Mouse (Mus musculus) E14TG2a.4 (cell line): Measurements from ENCODE around the gene Nprl3.

Experiments used
- H3K27me3 ChIP-seq: 2 replicates; pipeline ENCODE4 v1.6.1; 2014; ENCODE audit warnings: low read length, control low read depth; ENCODE audit not compliant: insufficient read depth
- H3K36me3 ChIP-seq: 2 replicates; pipeline ENCODE4 v1.6.1; 2014; ENCODE audit warnings: low read length, control low read depth; ENCODE audit not compliant: insufficient read depth
- H3K4me1 ChIP-seq: replicated peaks from 2 replicates; pipeline ENCODE4 v1.6.1; 2014; ENCODE audit warnings: low read depth, low read length, control low read depth
- H3K4me3 ChIP-seq: replicated peaks from 2 replicates; pipeline ENCODE4 v1.5.1; 2014; ENCODE audit warnings: mild to moderate bottlenecking, low read length
- H3K9me3 ChIP-seq: 2 replicates; pipeline ENCODE4 v1.6.1; 2014; ENCODE audit warnings: low read length, control low read depth
- CTCF ChIP-seq: conservative IDR thresholded peaks from 2 replicates; pipeline ENCODE4 v1.5.1; 2014; ENCODE audit warnings: low read length
- NANOG ChIP-seq: IDR thresholded peaks from 2 replicates; pipeline ENCODE4 v1.6.1; 2014; ENCODE audit warnings: borderline replicate concordance, low read length, mixed read lengths
- POU5F1 ChIP-seq: IDR thresholded peaks from 2 replicates; pipeline ENCODE4 v1.6.1; 2014; ENCODE audit warnings: low read length, borderline replicate concordance

Gene Nprl3

GRCm38 (mm10) chr11:32221225-32221950, 46.1 kb downstream of the Nprl3 start:
- no peaks in the 10 kb centered on the region; the same call in 1 of the 2 replicates for H3K36me3 ChIP-seq
- H3K9me3 ChIP-seq = no peaks in the 10 kb centered on the region
- peak overlapping the region; percentile 95 for H3K4me3 ChIP-seq
- peaks cover 31% of the 10 kb centered on the region for H3K27me3 ChIP-seq
- TF ChIP-seq NANOG (no peak), CTCF (no peak), POU5F1 (no peak)
- peaks cover 88% of the 10 kb centered on the region for H3K4me1 ChIP-seq

GRCm38 (mm10) chr11:32220607-32221224, 46.8 kb downstream of the Nprl3 start:
- no peaks in the 10 kb centered on the region for H3K9me3 ChIP-seq
- H3K36me3 ChIP-seq = peaks cover 6% of the 10 kb centered on the region
- TF ChIP-seq NANOG (no peak), POU5F1 (no peak), CTCF (no peak)
- H3K27me3 ChIP-seq = peaks cover 31% of the 10 kb centered on the region
- H3K4me1 ChIP-seq = peaks cover 90% of the 10 kb centered on the region
- H3K4me3 ChIP-seq = peak overlapping the region; percentile 95

DNA sequence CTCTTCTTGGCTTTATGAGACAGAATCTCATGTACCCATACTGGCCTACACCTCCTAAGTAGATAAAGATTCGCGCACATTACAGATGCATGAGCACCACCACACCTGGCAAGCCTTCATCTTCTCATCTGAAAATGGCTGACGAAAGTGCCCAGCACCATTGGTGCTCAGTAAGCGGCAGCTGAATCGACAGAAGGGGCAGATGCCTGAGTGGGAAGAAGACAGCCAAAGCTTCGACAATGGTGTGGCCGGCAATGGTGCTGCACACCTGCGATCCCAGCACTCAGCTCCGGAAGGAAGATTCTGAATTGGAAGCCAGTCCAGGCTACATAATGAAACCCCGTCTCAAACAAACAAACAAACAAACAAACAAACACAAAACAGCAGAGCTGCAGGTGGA, 48.2 kb downstream of the Nprl3 start:
- peaks cover 24% of the 10 kb centered on the region for H3K27me3 ChIP-seq
- TF ChIP-seq POU5F1 (no peak), CTCF (no peak), NANOG (no peak)
- H3K4me1 ChIP-seq = peaks cover 90% of the 10 kb centered on the region
- no peaks in the 10 kb centered on the region for H3K9me3 ChIP-seq
- H3K4me3 ChIP-seq = peak overlapping the region; percentile 56; the same call in 1 of the 2 replicates
- peaks cover 20% of the 10 kb centered on the region for H3K36me3 ChIP-seq

- H3K36me3 ChIP-seq = peaks cover 28% of the 10 kb centered on the region
- peaks cover 90% of the 10 kb centered on the region for H3K4me1 ChIP-seq
- H3K4me3 ChIP-seq = peak overlapping the region; percentile 56
- TF ChIP-seq NANOG = no peak
- TF ChIP-seq POU5F1 = no peak
- no peak for TF ChIP-seq CTCF
- no peaks in the 10 kb centered on the region for H3K9me3 ChIP-seq
- peaks cover 16% of the 10 kb centered on the region for H3K27me3 ChIP-seq
Observed at GRCm38 (mm10) chr11:32218501-32219050, 48.9 kb downstream of the Nprl3 start.

- no peaks in the 10 kb centered on the region for H3K9me3 ChIP-seq
- H3K4me3 ChIP-seq = no peak overlapping the region
- 0 out of 2 replicates have a peak, but pooled peaks cover 3% of the 10 kb centered on the region for H3K27me3 ChIP-seq
- peaks cover 94% of the 10 kb centered on the region for H3K4me1 ChIP-seq
- H3K36me3 ChIP-seq = peaks cover 45% of the 10 kb centered on the region
- peak; percentile 84 for TF ChIP-seq CTCF
- TF ChIP-seq POU5F1 = no peak
Observed at GRCm38 (mm10) chr11:32216851-32217250, 50.7 kb downstream of the Nprl3 start.

GRCm38 (mm10) chr11:32215372-32216162, 51.9 kb downstream of the Nprl3 start:
- Histone ChIP-seq H3K4me1 (peaks cover 98% of the 10 kb centered on the region), H3K36me3 (peaks cover 58% of the 10 kb centered on the region), H3K4me3 (no peak overlapping the region), H3K9me3 (no peaks in the 10 kb centered on the region), H3K27me3 (no peaks in the 10 kb centered on the region)
- TF ChIP-seq NANOG (no peak), POU5F1 (no peak), CTCF (no peak)

DNA sequence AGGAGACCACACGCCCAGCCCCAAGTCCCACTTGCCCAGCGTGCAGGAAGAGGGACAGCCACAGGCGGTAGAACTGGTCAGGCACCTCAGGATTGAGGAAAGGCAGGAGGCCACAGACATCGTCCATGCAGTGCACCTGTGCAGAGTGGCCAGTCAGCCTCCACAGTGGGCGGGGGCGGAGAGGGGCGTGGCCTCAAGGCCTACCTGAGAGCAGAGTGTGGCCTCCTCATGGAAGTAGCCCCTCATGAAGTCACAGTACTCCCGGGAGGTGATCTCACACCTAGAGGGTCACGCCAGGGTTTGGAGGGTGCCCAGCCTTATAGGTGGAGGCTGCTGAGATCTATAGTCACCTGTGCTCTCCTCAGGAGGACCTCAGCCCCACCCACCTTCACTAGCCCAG, 56.9 kb downstream of the Nprl3 start:
- H3K9me3 ChIP-seq = no peaks in the 10 kb centered on the region
- peaks cover 97% of the 10 kb centered on the region for H3K4me1 ChIP-seq
- TF ChIP-seq POU5F1 = no peak
- TF ChIP-seq CTCF = no peak
- no peak for TF ChIP-seq NANOG
- H3K4me3 ChIP-seq = peak overlapping the region; percentile 48
- H3K36me3 ChIP-seq = peaks cover 93% of the 10 kb centered on the region
- no peaks in the 10 kb centered on the region for H3K27me3 ChIP-seq

- Histone ChIP-seq H3K9me3 (no peaks in the 10 kb centered on the region), H3K4me1 (peaks cover 52% of the 10 kb centered on the region), H3K4me3 (peak within 1 kb of the TSS; percentile 90), H3K36me3 (peaks cover 39% of the 10 kb centered on the region), H3K27me3 (peaks cover 13% of the 10 kb centered on the region)
- TF ChIP-seq CTCF (0 out of 2 replicates have a peak, but pooled peaks have one; percentile 12), NANOG (no peak)
Observed at GRCm38 (mm10) chr11:32205058-32205873, 62.2 kb downstream of the Nprl3 start, which contains the start of gene Snrnp25. TSS of gene Snrnp25 (plus strand) at chr11:32205415.
